Mouse (Mus musculus): Measurements from ENCODE around the gene Ptpn7.

- TF ChIP-seq POLR2A (IDR thresholded peaks at IDR 0.05; ENCODE audit: insufficient read depth, low read length) (no peak), CTCF (IDR thresholded peaks at IDR 0.05; ENCODE audit: low read depth, low read length) (no peak)
Measured at GRCm38 (mm10) chr1:135158633-135159032, 26.1 kb downstream of the Ptpn7 start.

Data from ES-Bruce4 (cell line).